Mouse (Mus musculus) intestine, embryonic 16.5 days (tissue): ENCODE data around the gene Olfr556. TPM values are rescaled to one million over a fixed set of nuclear protein-coding genes. Genes with fewer than 3 reads are reported as not detected.
"Not testable (repeated sequence)": the region's sequence is repeated elsewhere in the genome, so short reads cannot be mapped to it uniquely, and the experiment has no call there.

Experiments used
- ATAC-seq: fragments of 200-750 bp; cut with Nextera tagmentation; 2 replicates; pipeline ENCODE4 v1.8.0; 2017; ENCODE audit warnings: moderate TSS enrichment, moderate library complexity
- H3K27ac ChIP-seq: fragments of 300-500 bp; sonication (generic); 2 replicates; pipeline ENCODE4 v1.5.1; 2014; ENCODE audit warnings: mild to moderate bottlenecking, low read length
- H3K27me3 ChIP-seq: fragments of 300-500 bp; sonication (generic); replicated peaks from 2 replicates; pipeline ENCODE4 v1.6.1; 2014; ENCODE audit warnings: low read length, control low read depth, mixed read lengths; ENCODE audit not compliant: control insufficient read depth, insufficient read depth
- H3K36me3 ChIP-seq: fragments of 300-500 bp; sonication (generic); 2 replicates; pipeline ENCODE4 v1.6.1; 2014; ENCODE audit warnings: low read length, control low read depth; ENCODE audit not compliant: control insufficient read depth, insufficient read depth
- H3K4me1 ChIP-seq: fragments of 300-500 bp; sonication (generic); 2 replicates; pipeline ENCODE4 v1.6.1; 2014; ENCODE audit warnings: low read length, control low read depth, mixed read lengths; ENCODE audit not compliant: control insufficient read depth, insufficient read depth
- H3K4me2 ChIP-seq: fragments of 300-500 bp; sonication (generic); 2 replicates; pipeline ENCODE4 v1.6.1; 2014; ENCODE audit warnings: low read depth, low read length, control low read depth
- H3K4me3 ChIP-seq: fragments of 300-500 bp; sonication (generic); 2 replicates; pipeline ENCODE4 v1.5.1; 2014; ENCODE audit warnings: mild to moderate bottlenecking, low read length
- H3K9ac ChIP-seq: fragments of 300-500 bp; sonication (generic); 2 replicates; pipeline ENCODE4 v1.6.1; 2014; ENCODE audit warnings: low read depth, low read length
- H3K9me3 ChIP-seq: fragments of 300-500 bp; sonication (generic); 2 replicates; pipeline ENCODE4 v1.6.1; 2016; ENCODE audit warnings: low read length, control low read depth; ENCODE audit not compliant: control insufficient read depth
- WGBS: fragments of 180-500 bp; shearing (Covaris S2); extraction: QIAGEN DNeasy Blood & Tissue Kit; methylation state at CpG from one replicate; pipeline ENCODE4 v1.1.7; 2014; 5-methylcytosine and 5-hydroxymethylcytosine counted together
- polyA plus RNA-seq: library from polyadenylated mRNA; unstranded; fragments of >200 nt; fragmentation: Nextera tagmentation; extraction: Ambion mirVana; gene quantifications from 2 replicates; pipeline ENCODE4 v1.2.1, GENCODE M21; 2015

Olfr556 gene
- polyA plus RNA-seq, result not detected in 2 replicates

DNA sequence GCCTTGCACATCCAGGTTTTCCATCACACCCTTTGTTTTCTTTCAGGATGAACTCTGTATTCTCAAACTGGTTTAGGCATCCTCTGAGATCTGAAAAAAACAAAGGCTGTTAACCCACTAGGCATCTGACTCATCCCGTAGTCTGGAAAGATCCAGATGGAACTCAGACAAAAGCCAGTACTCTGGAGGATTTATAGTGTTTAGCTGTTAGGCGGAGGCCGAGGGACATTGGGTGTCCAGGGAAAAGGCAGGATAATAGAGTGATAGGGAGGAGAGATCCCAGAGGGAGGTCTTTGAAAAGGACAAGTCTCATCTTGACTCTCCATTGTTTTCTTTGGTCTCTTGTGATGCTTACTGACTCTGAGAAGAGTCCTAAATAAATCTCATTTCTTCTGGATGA is at the start of gene Olfr556:
TSS of gene Olfr556 (plus strand) at position 301 of the 400 bp plus-strand sequence.
- Histone ChIP-seq H3K36me3 (no peaks in the 10 kb centered on the region), H3K4me3 (no peak within 1 kb of the TSS), H3K9me3 (no peaks in the 10 kb centered on the region), H3K9ac (no peak within 1 kb of the TSS), H3K27ac (no peak within 1 kb of the TSS), H3K4me1 (no peaks in the 10 kb centered on the region), H3K27me3 (no peaks in the 10 kb centered on the region), H3K4me2 (no peak within 1 kb of the TSS)
- ATAC-seq, result no peak
- WGBS, result 41% methylated on average over 3 of the region's 3 CpGs

DNA sequence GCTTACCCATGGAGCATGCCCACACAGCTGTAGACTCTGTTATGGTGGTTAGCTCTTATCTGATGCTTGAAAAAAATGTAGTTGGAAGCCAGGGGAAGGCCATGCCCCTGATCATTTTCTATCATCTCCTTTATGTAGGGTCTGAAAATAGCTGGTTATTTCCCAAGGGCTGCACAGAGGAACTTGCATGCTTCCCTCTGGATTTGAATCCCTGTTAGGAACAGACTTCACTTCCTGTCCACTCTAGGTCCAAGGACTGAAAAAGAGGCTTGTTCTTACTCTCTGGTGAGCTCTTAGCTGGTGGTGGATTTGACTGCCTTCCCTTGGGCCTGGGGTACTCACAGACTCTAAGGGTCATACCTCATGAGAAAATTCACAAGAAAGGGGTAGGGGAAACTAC is 46.6 kb upstream of the Olfr556 start, which contains the start of gene Olfr553:
TSS of gene Olfr553 (minus strand) at position 101 of the 400 bp plus-strand sequence.
- H3K9ac ChIP-seq, result no peak within 1 kb of the TSS
- H3K9me3 ChIP-seq, result no peaks in the 10 kb centered on the region
- ATAC-seq, result no peak
- no peaks in the 10 kb centered on the region for H3K27me3 ChIP-seq
- no peak within 1 kb of the TSS for H3K4me2 ChIP-seq
- no peaks in the 10 kb centered on the region for H3K4me1 ChIP-seq
- no peak within 1 kb of the TSS for H3K4me3 ChIP-seq
- no peaks in the 10 kb centered on the region for H3K36me3 ChIP-seq
- H3K27ac ChIP-seq, result no peak within 1 kb of the TSS

DNA sequence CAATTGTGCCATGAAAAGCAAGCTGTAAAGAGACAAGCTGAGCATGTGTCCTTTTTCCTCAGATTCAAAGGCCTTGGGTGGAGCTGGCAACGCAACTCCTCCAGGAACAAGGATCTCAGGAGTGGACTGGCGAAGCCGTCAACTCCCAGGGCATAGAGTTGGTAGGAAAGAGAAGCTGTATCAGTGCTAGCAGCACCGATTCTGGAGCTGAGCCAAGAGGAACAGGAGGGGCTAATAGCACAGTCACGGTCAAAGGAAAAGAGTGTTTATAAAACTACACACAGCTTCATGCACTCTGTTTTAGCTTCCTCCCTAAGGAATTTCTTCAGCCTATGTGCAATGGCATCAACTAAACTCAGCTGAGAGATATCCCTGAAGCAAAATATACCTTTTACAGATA is 45.1 kb upstream of the Olfr556 start:
- Histone ChIP-seq H3K4me1 (no peaks in the 10 kb centered on the region), H3K27ac (no peak overlapping the region), H3K4me3 (no peak overlapping the region), H3K9ac (no peak overlapping the region), H3K27me3 (no peaks in the 10 kb centered on the region), H3K36me3 (no peaks in the 10 kb centered on the region), H3K9me3 (no peaks in the 10 kb centered on the region), H3K4me2 (no peak overlapping the region)
- ATAC-seq, result no peak
- WGBS, result 58% methylated on average over 5 of the region's 5 CpGs

DNA sequence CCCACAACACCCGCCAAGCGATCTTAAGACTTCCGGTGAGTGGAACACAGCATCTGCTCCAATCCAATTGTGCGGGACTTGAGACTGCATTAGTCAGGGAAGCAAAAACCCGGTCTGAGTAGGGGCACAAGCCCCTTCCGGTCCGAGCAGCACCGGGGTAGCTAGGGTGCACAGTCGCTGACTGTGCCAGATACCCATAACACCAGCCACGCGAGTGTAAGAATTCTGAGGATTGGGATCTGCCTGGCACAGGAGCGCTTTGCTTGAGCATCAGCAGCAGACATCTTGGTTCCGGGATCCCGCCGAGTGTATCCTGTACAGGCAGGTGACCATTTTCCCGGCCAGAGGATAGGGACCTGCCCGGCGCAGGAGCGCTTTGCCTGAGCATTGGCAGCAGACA is 44.3 kb upstream of the Olfr556 start:
- not testable (repeated sequence) for H3K27me3 ChIP-seq, H3K36me3 ChIP-seq, H3K9me3 ChIP-seq, ATAC-seq, H3K27ac ChIP-seq, H3K4me1 ChIP-seq, H3K9ac ChIP-seq, H3K4me2 ChIP-seq, H3K4me3 ChIP-seq
- WGBS, result 83% methylated on average over 18 of the region's 19 CpGs

DNA sequence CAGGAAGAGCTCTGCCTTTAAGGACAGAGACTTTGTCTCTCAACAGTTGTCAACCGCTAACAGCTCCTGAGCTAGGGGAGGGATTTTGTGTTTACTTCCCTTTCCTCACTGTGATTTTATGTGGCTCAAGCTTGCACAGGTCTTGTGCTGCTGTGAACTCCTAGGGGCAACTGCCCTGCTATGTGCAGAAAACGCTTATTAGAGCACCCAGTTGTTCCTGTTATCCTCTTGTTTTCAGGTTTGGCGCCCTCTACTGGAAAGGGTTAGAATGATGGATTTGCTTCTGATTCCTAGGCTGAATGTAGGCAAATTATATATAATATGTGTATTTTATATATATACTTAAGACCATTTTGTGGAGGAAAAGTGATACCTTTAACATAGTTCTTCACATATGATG is 28.0 kb upstream of the Olfr556 start:
- ATAC-seq, result no peak
- Histone ChIP-seq H3K4me1 (no peaks in the 10 kb centered on the region), H3K9me3 (no peaks in the 10 kb centered on the region), H3K36me3 (no peaks in the 10 kb centered on the region), H3K9ac (no peak overlapping the region), H3K27ac (no peak overlapping the region), H3K27me3 (no peaks in the 10 kb centered on the region), H3K4me2 (no peak overlapping the region), H3K4me3 (no peak overlapping the region)
- 33% methylated on average over 3 of the region's 3 CpGs for WGBS

DNA sequence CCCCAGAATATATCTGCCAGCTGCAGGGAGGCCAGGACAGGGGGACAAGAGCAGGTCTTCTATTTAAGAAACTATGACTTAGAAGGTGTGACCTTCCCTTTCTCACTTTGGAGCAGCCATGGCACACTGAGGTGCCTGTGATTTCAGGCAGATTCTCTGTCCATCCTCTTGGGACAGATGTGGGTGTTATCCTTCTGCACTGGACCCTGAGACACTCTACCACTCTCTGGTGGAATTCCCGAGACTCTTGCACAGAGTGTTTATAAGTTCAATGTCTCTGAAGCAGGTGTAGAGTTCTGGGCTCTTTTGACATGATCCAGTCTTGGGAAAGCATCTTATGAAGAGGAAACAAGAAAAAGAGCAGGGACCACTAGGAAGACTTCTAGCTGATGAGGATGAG is 26.6 kb upstream of the Olfr556 start, which contains the start of gene Olfr554:
TSS of gene Olfr554 (plus strand) at position 301 of the 400 bp plus-strand sequence.
- Histone ChIP-seq H3K36me3 (no peaks in the 10 kb centered on the region), H3K27me3 (no peaks in the 10 kb centered on the region), H3K4me1 (no peaks in the 10 kb centered on the region), H3K9me3 (no peaks in the 10 kb centered on the region), H3K4me2 (no peak within 1 kb of the TSS), H3K4me3 (no peak within 1 kb of the TSS), H3K9ac (no peak within 1 kb of the TSS), H3K27ac (no peak within 1 kb of the TSS)
- WGBS, result 59% methylated on average over 1 of the region's 1 CpGs
- no peak for ATAC-seq

DNA sequence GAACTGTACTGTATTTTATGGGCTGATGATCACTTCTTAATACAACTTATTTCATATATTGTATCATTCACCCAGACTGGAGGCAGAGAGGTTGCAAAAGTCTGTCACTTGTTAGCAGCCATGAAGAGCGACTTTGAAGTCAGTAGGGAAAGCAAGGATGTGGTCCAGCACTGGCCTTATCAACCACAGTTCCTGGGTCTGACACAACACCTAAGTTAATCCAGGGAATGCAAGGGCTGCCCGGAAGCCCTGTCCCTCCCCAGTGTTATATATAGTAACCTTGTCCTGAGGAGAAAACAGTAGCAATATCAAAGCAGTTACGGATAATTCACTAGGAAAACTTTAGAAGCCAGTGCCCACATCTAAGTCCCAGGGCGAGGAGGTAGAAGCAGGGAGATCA is 19.8 kb upstream of the Olfr556 start:
- H3K27ac ChIP-seq, H3K4me3 ChIP-seq, H3K36me3 ChIP-seq, H3K9me3 ChIP-seq, H3K4me2 ChIP-seq, H3K4me1 ChIP-seq, ATAC-seq, H3K9ac ChIP-seq, H3K27me3 ChIP-seq: not testable (repeated sequence)
- WGBS, result 89% methylated on average over 3 of the region's 4 CpGs

DNA sequence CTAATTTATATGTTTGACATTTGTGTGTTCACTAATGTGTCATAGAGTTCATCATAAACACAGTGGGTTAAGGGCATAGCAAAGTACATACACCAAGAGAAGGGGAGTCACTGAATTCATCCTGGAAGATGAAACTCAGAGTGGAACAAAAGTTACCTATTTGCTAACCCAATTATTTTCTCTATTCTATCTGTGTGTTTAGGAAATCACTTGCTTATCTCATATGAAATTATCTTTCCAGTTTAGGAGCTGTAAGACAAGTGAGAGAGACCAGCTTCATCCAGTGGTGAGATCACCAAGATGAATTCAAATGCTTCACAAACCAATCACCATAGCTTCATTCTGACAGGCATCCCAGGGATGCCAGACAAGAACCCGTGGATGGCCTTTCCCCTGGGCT is 6.2 kb upstream of the Olfr556 start, which contains the start of gene Olfr555:
TSS of gene Olfr555 (plus strand) at position 301 of the 400 bp plus-strand sequence.
- no peak for ATAC-seq
- WGBS, result 76% methylated on average over 1 of the region's 1 CpGs
- Histone ChIP-seq H3K4me1 (no peaks in the 10 kb centered on the region), H3K9ac (no peak within 1 kb of the TSS), H3K9me3 (no peaks in the 10 kb centered on the region), H3K4me2 (no peak within 1 kb of the TSS), H3K27me3 (no peaks in the 10 kb centered on the region), H3K27ac (no peak within 1 kb of the TSS), H3K4me3 (no peak within 1 kb of the TSS), H3K36me3 (no peaks in the 10 kb centered on the region)

DNA sequence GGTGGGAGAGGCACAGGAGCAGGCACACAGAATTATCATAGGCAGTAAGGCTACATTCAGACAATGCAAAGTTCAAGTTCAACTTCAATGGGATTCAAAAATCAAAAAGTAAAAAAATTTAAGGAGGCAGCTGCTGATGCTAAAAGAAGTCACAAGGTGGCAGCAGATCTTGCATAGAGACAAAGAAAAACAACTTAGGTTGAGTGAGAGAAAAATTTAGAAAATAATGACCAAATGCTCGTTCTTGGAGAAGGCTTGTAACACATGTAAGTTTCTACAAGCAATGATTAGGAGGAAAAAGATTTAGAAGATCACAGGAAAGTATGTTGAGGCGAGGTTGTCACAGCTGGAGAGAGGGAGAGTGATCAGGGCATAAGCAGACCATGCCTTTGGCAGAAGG is 679 bp downstream of the Olfr556 start:
- Histone ChIP-seq H3K9ac (no peak overlapping the region), H3K4me3 (no peak overlapping the region), H3K4me2 (no peak overlapping the region), H3K27ac (no peak overlapping the region), H3K27me3 (no peaks in the 10 kb centered on the region), H3K36me3 (no peaks in the 10 kb centered on the region), H3K9me3 (no peaks in the 10 kb centered on the region), H3K4me1 (no peaks in the 10 kb centered on the region)
- WGBS, result 38% methylated on average over 2 of the region's 2 CpGs
- no peak for ATAC-seq

DNA sequence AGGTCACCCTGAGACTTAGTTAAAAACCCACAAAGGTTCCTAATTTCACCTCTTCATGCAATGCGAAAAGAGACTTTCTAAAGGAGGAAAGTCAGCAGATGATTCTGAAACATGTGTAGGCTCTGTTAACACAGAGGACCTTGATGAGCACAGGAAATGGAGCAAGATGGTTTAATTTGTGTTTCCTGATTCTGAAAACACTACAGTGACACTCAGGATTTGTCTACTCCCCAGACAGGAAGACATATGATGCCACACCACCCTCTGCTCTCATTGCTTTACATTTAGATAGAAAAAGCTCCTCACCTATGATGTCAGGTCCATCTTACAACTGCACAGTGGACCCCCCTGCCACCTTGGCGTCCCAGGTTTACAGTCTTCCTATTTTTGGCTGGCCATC is 11.5 kb downstream of the Olfr556 start:
- no peak overlapping the region for H3K4me3 ChIP-seq
- no peak for ATAC-seq
- H3K9ac ChIP-seq, result no peak overlapping the region
- WGBS, result 83% methylated on average over 2 of the region's 2 CpGs
- no peaks in the 10 kb centered on the region for H3K36me3 ChIP-seq
- no peaks in the 10 kb centered on the region for H3K27me3 ChIP-seq
- H3K4me1 ChIP-seq, result no peaks in the 10 kb centered on the region
- no peak overlapping the region for H3K4me2 ChIP-seq
- H3K27ac ChIP-seq, result no peak overlapping the region
- no peaks in the 10 kb centered on the region for H3K9me3 ChIP-seq
